Mouse (Mus musculus) heart, adult 2 months (tissue): ENCODE measurements at regions not wholly inside any gene's neighbourhood (a gene's known extent, or its start where the extent isn't known, plus 50 kb on each side); places are given as distances from the start of the nearest gene placed in this dataset.

Experiments
- DNase-seq, 2 experiments: peaks; one replicate each; pipeline ENCODE4 v3.0.0; 2021
- H3K27ac ChIP-seq: fragments of 200-600 bp; 2 replicates; pipeline ENCODE4 v1.8.1; 2022
- H3K27me3 ChIP-seq: fragments of 200-500 bp; 2 replicates; pipeline ENCODE4 v1.6.1; 2012; ENCODE audit warnings: mild to moderate bottlenecking, low read length, inconsistent platforms, mixed read lengths; ENCODE audit not compliant: control insufficient read depth, insufficient read depth
- H3K36me3 ChIP-seq: fragments of 200-500 bp; 2 replicates; pipeline ENCODE4 v1.6.1; 2012; ENCODE audit warnings: low read length, inconsistent platforms; ENCODE audit not compliant: control insufficient read depth, insufficient read depth
- H3K4me1 ChIP-seq: fragments of 200-500 bp; 2 replicates; pipeline ENCODE4 v1.6.1; 2011; ENCODE audit warnings: low read length; ENCODE audit not compliant: control insufficient read depth, insufficient read depth
- H3K4me3 ChIP-seq: fragments of 200-600 bp; 2 replicates; pipeline ENCODE4 v1.8.1; 2022
- H3K79me2 ChIP-seq: fragments of 200-500 bp; replicated peaks from 2 replicates; pipeline ENCODE4 v1.6.1; 2012; ENCODE audit warnings: mild to moderate bottlenecking, inconsistent platforms, low read length, moderate library complexity, mixed read lengths; ENCODE audit not compliant: control insufficient read depth, insufficient read depth
- H3K9ac ChIP-seq: fragments of 200-500 bp; 2 replicates; pipeline ENCODE4 v1.6.1; 2012; ENCODE audit warnings: low read depth, mild to moderate bottlenecking, control low read depth, inconsistent platforms, low read length, mixed read lengths
- CTCF ChIP-seq: fragments of 200-600 bp; IDR thresholded peaks from 2 replicates; pipeline ENCODE4 v1.8.1; 2022; ENCODE audit warnings: antibody characterized with exemption, mild to moderate bottlenecking, moderate library complexity
- EP300 ChIP-seq: fragments of 200-500 bp; IDR thresholded peaks from 2 replicates; pipeline ENCODE4 v1.6.1; 2011; ENCODE audit warnings: low read depth, low read length, control low read depth; ENCODE audit not compliant: insufficient read depth
- POLR2A ChIP-seq: fragments of 200-500 bp; IDR thresholded peaks from 2 replicates; pipeline ENCODE4 v1.6.1; 2011; ENCODE audit warnings: mild to moderate bottlenecking, low read depth, low read length, control low read depth; ENCODE audit not compliant: insufficient read depth
- WGBS: fragments of 180-500 bp; shearing (Covaris S2); methylation state at CpG from one replicate; pipeline ENCODE4 v1.1.7; 2018; 5-methylcytosine and 5-hydroxymethylcytosine counted together
- intact Hi-C: fragments of 180-260 bp; cut with DNase I; formaldehyde crosslinking; loops from one replicate; pipeline ENCODE4 v1.15.1; 2025

- DNase-seq = no peak
- no peak overlapping the region for H3K4me3 ChIP-seq
- no peaks in the 10 kb centered on the region for H3K4me1 ChIP-seq
- 35% methylated on average over 6 of the region's 6 CpGs for WGBS
- no peak overlapping the region for H3K9ac ChIP-seq
- H3K27ac ChIP-seq = no peak overlapping the region
- no peaks in the 10 kb centered on the region for H3K27me3 ChIP-seq
- H3K79me2 ChIP-seq = no peaks in the 10 kb centered on the region
- intact Hi-C loops = no loop called here
- no peaks in the 10 kb centered on the region for H3K36me3 ChIP-seq
- TF ChIP-seq CTCF (no peak), EP300 (no peak), POLR2A (no peak)
Measured at GRCm38 (mm10) chr3:66480718-66481117, 184.1 kb upstream of the Veph1 start.

GRCm38 (mm10) chr3:66479266-66479665 lies 182.6 kb upstream of the Veph1 start:
- Histone ChIP-seq H3K79me2 (no peaks in the 10 kb centered on the region), H3K27ac (no peak overlapping the region), H3K4me1 (no peaks in the 10 kb centered on the region), H3K9ac (no peak overlapping the region), H3K27me3 (no peaks in the 10 kb centered on the region), H3K4me3 (no peak overlapping the region), H3K36me3 (no peaks in the 10 kb centered on the region)
- TF ChIP-seq POLR2A (no peak), CTCF (no peak), EP300 (no peak)
- intact Hi-C loops = no loop called here
- no peak for DNase-seq
- 42% methylated on average over 4 of the region's 4 CpGs for WGBS

- DNase-seq = no peak
- no peaks in the 10 kb centered on the region for H3K79me2 ChIP-seq
- 77% methylated on average over 5 of the region's 5 CpGs for WGBS
Measured at GRCm38 (mm10) chr3:66466321-66466720, 169.7 kb upstream of the Veph1 start.

GRCm38 (mm10) chr3:66465371-66465770 lies 168.7 kb upstream of the Veph1 start:
- Histone ChIP-seq H3K27ac (no peak overlapping the region), H3K9ac (no peak overlapping the region), H3K4me1 (no peaks in the 10 kb centered on the region), H3K4me3 (no peak overlapping the region), H3K36me3 (no peaks in the 10 kb centered on the region), H3K27me3 (no peaks in the 10 kb centered on the region), H3K79me2 (no peaks in the 10 kb centered on the region)
- WGBS = 68% methylated on average over 1 of the region's 1 CpGs
- intact Hi-C loops = no loop called here
- no peak for DNase-seq
- TF ChIP-seq CTCF (no peak), POLR2A (no peak), EP300 (no peak)

More at GRCm38 (mm10) chr3:66466321-66466720, 169.7 kb upstream of the Veph1 start:
- Histone ChIP-seq H3K27ac (no peak overlapping the region), H3K9ac (no peak overlapping the region), H3K4me1 (no peaks in the 10 kb centered on the region), H3K4me3 (no peak overlapping the region), H3K27me3 (no peaks in the 10 kb centered on the region), H3K36me3 (no peaks in the 10 kb centered on the region)
- intact Hi-C loops = no loop called here
- TF ChIP-seq POLR2A (no peak), CTCF (no peak), EP300 (no peak)

- intact Hi-C loops = no loop called here
Measured at GRCm38 (mm10) chr3:66462341-66462740, 165.7 kb upstream of the Veph1 start.

GRCm38 (mm10) chr3:66446274-66447159 lies 149.9 kb upstream of the Veph1 start:
- Histone ChIP-seq H3K4me3 (no peak overlapping the region), H3K79me2 (no peaks in the 10 kb centered on the region), H3K9ac (no peak overlapping the region), H3K27ac (no peak overlapping the region), H3K4me1 (no peaks in the 10 kb centered on the region), H3K36me3 (no peaks in the 10 kb centered on the region), H3K27me3 (no peaks in the 10 kb centered on the region)
- no peak for TF ChIP-seq EP300
- no peak for TF ChIP-seq CTCF
- TF ChIP-seq POLR2A = no peak
- intact Hi-C loops = no loop called here
- DNase-seq = no peak
- WGBS = 79% methylated on average over 10 of the region's 10 CpGs

More at GRCm38 (mm10) chr3:66462341-66462740, 165.7 kb upstream of the Veph1 start:
- TF ChIP-seq POLR2A = no peak
- no peak for TF ChIP-seq EP300
- no peak for TF ChIP-seq CTCF
- WGBS = 73% methylated on average over 1 of the region's 1 CpGs
- H3K79me2 ChIP-seq = no peaks in the 10 kb centered on the region
- H3K4me1 ChIP-seq = no peaks in the 10 kb centered on the region
- H3K36me3 ChIP-seq = no peaks in the 10 kb centered on the region
- no peak overlapping the region for H3K9ac ChIP-seq
- no peaks in the 10 kb centered on the region for H3K27me3 ChIP-seq
- no peak overlapping the region for H3K4me3 ChIP-seq
- H3K27ac ChIP-seq = no peak overlapping the region
- no peak for DNase-seq
